Mouse (Mus musculus) CH12.LX (cell line): Measurements from ENCODE around the gene Nkap. TPM values are rescaled to one million over a fixed set of nuclear protein-coding genes. Genes with fewer than 3 reads are reported as not detected.

Experiments
- DNase-seq: peaks from one replicate; pipeline ENCODE4 v3.0.0-alpha.2; 2013; ENCODE audit errors: extremely low read depth
- H3K27ac ChIP-seq: 2 replicates; pipeline ENCODE4 v1.5.1; 2012; ENCODE audit warnings: low read depth, mild to moderate bottlenecking, control low read depth, moderate library complexity; ENCODE audit not compliant: insufficient read depth
- H3K27me3 ChIP-seq: replicated peaks from 2 replicates; pipeline ENCODE3; 2012; ENCODE audit warnings: inconsistent platforms
- H3K36me3 ChIP-seq, 2 experiments: replicated peaks in 1 of 2; 2 replicates each; pipeline versions ENCODE3 to v1.6.1; 2012; ENCODE audit warnings: inconsistent platforms in 1 of 2, low read length in 1 of 2, mild to moderate bottlenecking in 1 of 2, mixed read lengths in 1 of 2, moderate library complexity in 1 of 2; ENCODE audit not compliant: control insufficient read depth in 1 of 2, insufficient read depth in 1 of 2
- H3K4me1 ChIP-seq, 2 experiments: 2 replicates each; pipeline ENCODE4 v1.6.1; 2012; ENCODE audit warnings: inconsistent platforms in 1 of 2, moderate library complexity in 1 of 2; ENCODE audit not compliant: insufficient read depth in 2 of 2, control insufficient read depth in 1 of 2
- H3K4me2 ChIP-seq: 2 replicates; pipeline ENCODE4 v1.6.1; 2012; ENCODE audit warnings: low read depth, mild to moderate bottlenecking, control low read depth; ENCODE audit not compliant: poor library complexity, insufficient read depth, severe bottlenecking
- H3K4me3 ChIP-seq, 3 experiments: fragments of 150-350 bp in 1 of 3; sonication (generic) in 1 of 3; replicated peaks in 1 of 3; 2 replicates each; pipeline versions ENCODE3 to v1.5.1; 2011 to 2012; ENCODE audit warnings: low read depth in 2 of 3, low read length in 2 of 3, mild to moderate bottlenecking in 2 of 3, moderate library complexity in 2 of 3, control low read depth in 1 of 3, improper control_type of control experiment in 1 of 3, inconsistent platforms in 1 of 3, mixed read lengths in 1 of 3; ENCODE audit not compliant: poor library complexity in 1 of 3
- H3K79me2 ChIP-seq: replicated peaks from 2 replicates; pipeline ENCODE4 v1.6.1; 2012; ENCODE audit warnings: mild to moderate bottlenecking, moderate library complexity; ENCODE audit not compliant: control insufficient read depth, poor library complexity, insufficient read depth, severe bottlenecking; ENCODE audit errors: extremely low read depth
- H3K9ac ChIP-seq: 2 replicates; pipeline ENCODE4 v1.6.1; 2012; ENCODE audit warnings: low read depth, mild to moderate bottlenecking, control low read depth, moderate library complexity; ENCODE audit not compliant: insufficient read depth
- H3K9me3 ChIP-seq: replicated peaks from 2 replicates; pipeline ENCODE3; 2012; ENCODE audit warnings: low read length, inconsistent platforms, mixed read lengths
- CHD1 ChIP-seq: IDR thresholded peaks from 2 replicates; pipeline ENCODE4 v1.6.1; 2012; ENCODE audit warnings: low read depth, low read length, improper control_type of control experiment, inconsistent platforms
- CHD2 ChIP-seq: IDR thresholded peaks from 2 replicates; pipeline ENCODE4 v1.6.1; 2011; ENCODE audit warnings: low read length, improper control_type of control experiment
- E2F4 ChIP-seq: IDR thresholded peaks from 2 replicates; pipeline ENCODE4 v1.6.1; 2011; ENCODE audit warnings: low read depth, low read length, improper control_type of control experiment; ENCODE audit not compliant: insufficient replicate concordance
- ELF1 ChIP-seq: IDR thresholded peaks from 2 replicates; pipeline ENCODE4 v1.6.1; 2014; ENCODE audit warnings: low read depth, mild to moderate bottlenecking, inconsistent platforms, low read length, improper control_type of control experiment
- EP300 ChIP-seq: IDR thresholded peaks from 2 replicates; pipeline ENCODE4 v1.6.1; 2011; ENCODE audit warnings: low read length, improper control_type of control experiment
- GABPA ChIP-seq: IDR thresholded peaks from 2 replicates; pipeline ENCODE4 v1.6.1; 2012; ENCODE audit warnings: low read depth, low read length, improper control_type of control experiment, inconsistent platforms; ENCODE audit not compliant: insufficient replicate concordance
- JUND ChIP-seq: conservative IDR thresholded peaks from 2 replicates; pipeline ENCODE4 v1.6.1; 2011; ENCODE audit warnings: low read depth, low read length, improper control_type of control experiment
- KAT2A ChIP-seq: IDR thresholded peaks from 2 replicates; pipeline ENCODE4 v1.6.1; 2012; ENCODE audit warnings: low read length, improper control_type of control experiment, inconsistent platforms; ENCODE audit not compliant: insufficient replicate concordance
- MAFK ChIP-seq: IDR thresholded peaks from 2 replicates; pipeline ENCODE4 v1.6.1; 2011; ENCODE audit warnings: low read length, improper control_type of control experiment; ENCODE audit not compliant: insufficient replicate concordance
- MAX ChIP-seq: IDR thresholded peaks from 2 replicates; pipeline ENCODE4 v1.6.1; 2011; ENCODE audit warnings: low read length, improper control_type of control experiment
- MXI1 ChIP-seq: IDR thresholded peaks from 2 replicates; pipeline ENCODE4 v1.6.1; 2011; ENCODE audit warnings: mild to moderate bottlenecking, low read depth, low read length, improper control_type of control experiment
- MYC ChIP-seq: IDR thresholded peaks from 2 replicates; pipeline ENCODE4 v1.6.1; 2011; ENCODE audit warnings: low read depth, mild to moderate bottlenecking, improper control_type of control experiment, low read length
- NELFE ChIP-seq: IDR thresholded peaks from 2 replicates; pipeline ENCODE4 v1.6.1; 2011; ENCODE audit warnings: low read depth, low read length, improper control_type of control experiment
- NRF1 ChIP-seq: IDR thresholded peaks from 2 replicates; pipeline ENCODE4 v1.6.1; 2014; ENCODE audit warnings: low read depth, mild to moderate bottlenecking, inconsistent platforms, low read length, improper control_type of control experiment, moderate library complexity
- PAX5 ChIP-seq: IDR thresholded peaks from 2 replicates; pipeline ENCODE4 v1.6.1; 2012; ENCODE audit warnings: low read length, inconsistent platforms, mixed read lengths
- POLR2A ChIP-seq: IDR thresholded peaks from 2 replicates; pipeline ENCODE4 v1.6.1; 2011; ENCODE audit warnings: low read depth, mild to moderate bottlenecking, improper control_type of control experiment, low read length
- RAD21 ChIP-seq: IDR thresholded peaks from 2 replicates; pipeline ENCODE4 v1.6.1; 2011; ENCODE audit warnings: low read depth, mild to moderate bottlenecking, low read length, improper control_type of control experiment, moderate library complexity
- RCOR1 ChIP-seq: conservative IDR thresholded peaks from 2 replicates; pipeline ENCODE4 v1.6.1; 2012; ENCODE audit warnings: low read depth, mild to moderate bottlenecking, inconsistent platforms, low read length, improper control_type of control experiment
- SMC3 ChIP-seq: IDR thresholded peaks from 2 replicates; pipeline ENCODE4 v1.6.1; 2011; ENCODE audit warnings: low read depth, low read length, improper control_type of control experiment
- ZC3H11A ChIP-seq: IDR thresholded peaks from 2 replicates; pipeline ENCODE4 v1.6.1; 2012; ENCODE audit warnings: low read depth, mild to moderate bottlenecking, inconsistent platforms, low read length, improper control_type of control experiment
- ZNF384 ChIP-seq: IDR thresholded peaks from 2 replicates; pipeline ENCODE4 v1.6.1; 2012; ENCODE audit warnings: low read depth, low read length, improper control_type of control experiment, inconsistent platforms
- dilution Hi-C: fragments of 300-500 bp; cut with MboI; formaldehyde crosslinking; loops from 2 replicates; pipeline ENCODE4 v1.14.3; 2020; ENCODE audit warnings: low sequenced_read_pairs; ENCODE audit not compliant: extremely low pct_unique_long_range_greater_than_20kb, extremely low pct_ligation_motif_present
- in situ Hi-C: fragments of 300-500 bp; cut with MboI; formaldehyde crosslinking; loops from 3 replicates; pipeline ENCODE4 v1.14.3; 2019; ENCODE audit warnings: low sequenced_read_pairs, low pct_ligation_motif_present, low pct_unique_long_range_greater_than_20kb, mixed read lengths
- polyA plus RNA-seq: library from polyadenylated mRNA; unstranded; fragments of >175 nt; gene quantifications from 2 replicates; pipeline ENCODE4 v1.2.1, GENCODE M21; 2012; ENCODE audit warnings: low read depth; ENCODE audit not compliant: insufficient read length
- total RNA-seq, 2 experiments: library from RNA; depleted of rRNA; stranded (reverse); fragments of 300-350 nt in 1 of 2; fragments of >200 nt in 1 of 2; gene quantifications; 2 replicates each; pipeline ENCODE4 v1.2.3; 2012 to 2014

Nkap gene
- total and polyA plus RNA-seq, 3 experiments, result 11.6 to 28.2 (median 19.4) TPM

DNA sequence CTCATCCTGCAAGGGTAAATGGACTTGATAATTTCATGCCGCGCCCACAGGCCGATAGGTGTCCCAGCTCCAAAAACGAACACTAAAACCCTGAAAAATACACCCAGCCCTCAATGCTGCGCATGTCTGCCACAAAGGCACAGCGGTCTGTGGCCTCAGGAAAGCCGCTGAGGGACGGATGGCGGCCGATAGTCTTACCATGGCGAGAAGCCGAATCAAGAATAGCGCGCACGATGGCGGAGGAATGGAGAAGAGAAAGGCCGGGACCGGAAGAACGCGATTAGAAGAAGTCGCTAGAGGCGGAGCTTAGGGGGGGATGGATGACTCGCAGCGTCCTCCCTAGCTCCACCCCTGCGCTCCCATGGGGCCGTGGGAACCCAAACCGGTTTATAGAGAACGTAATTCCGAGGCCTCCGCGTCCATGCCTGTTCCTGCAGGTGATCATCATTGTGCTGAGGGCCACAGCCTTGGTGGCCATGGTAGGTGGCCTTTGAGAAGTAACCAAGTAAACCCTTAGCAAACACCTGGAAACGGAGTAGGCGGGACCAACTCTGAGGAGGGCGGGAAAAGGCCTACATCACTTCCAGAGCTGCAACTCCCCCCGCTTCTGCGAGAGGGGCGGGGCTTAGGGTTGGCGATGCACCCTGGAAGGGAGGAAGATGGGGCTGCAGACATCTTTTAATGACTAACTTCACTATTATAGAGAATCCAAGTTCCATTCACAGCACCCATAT, 41.5 kb upstream of the Nkap start, which contains the start of gene Rpl39 (continued):
- TF ChIP-seq MAFK, result no peak
- TF ChIP-seq RCOR1, result no peak
- TF ChIP-seq CHD2, result no peak
- TF ChIP-seq KAT2A, result peak; percentile 57; the same call in 1 of the 2 replicates
- TF ChIP-seq MXI1, result peak; percentile 43; the same call in 1 of the 2 replicates
- no peak for TF ChIP-seq GABPA
- TF ChIP-seq ZC3H11A, result no peak
- peak; percentile 25; the same call in 1 of the 2 replicates for TF ChIP-seq NRF1
- TF ChIP-seq EP300, result no peak
- TF ChIP-seq PAX5, result no peak
- TF ChIP-seq E2F4, result 0 out of 2 replicates have a peak, but pooled peaks have one; percentile 44
- TF ChIP-seq CHD1, result no peak
- TF ChIP-seq NELFE, result peak; percentile 96
- peak; percentile 71 for TF ChIP-seq ELF1
- peak; percentile 58; the same call in 1 of the 2 replicates for TF ChIP-seq MAX
- no peak for TF ChIP-seq ZNF384
- TF ChIP-seq RAD21, result no peak
- peak; percentile 91 for TF ChIP-seq MYC
- peak; percentile 90 for TF ChIP-seq POLR2A

GRCm38 (mm10) chrX:37085665-37086064, 40.9 kb upstream of the Nkap start:
- TF ChIP-seq MAX, result 0 out of 2 replicates have a peak, but pooled peaks have one; percentile 28
- TF ChIP-seq SMC3, result no peak
- peak; percentile 31; the same call in 1 of the 2 replicates for TF ChIP-seq ZNF384
- no peak for TF ChIP-seq JUND
- dilution Hi-C loops, result no loop called here
- H3K4me3 ChIP-seq, result peak overlapping the region in 2 of 3 experiments; percentile 58 to 72
- DNase-seq, result no peak
- peak overlapping the region; percentile 21; the same call in 1 of the 2 replicates for H3K9ac ChIP-seq
- H3K4me1 ChIP-seq, result peaks cover 3 to 22% of the 10 kb centered on the region in 2 experiments; a peak in 3 of 4 replicates
- H3K27me3 ChIP-seq, result no peaks in the 10 kb centered on the region
- in situ Hi-C loops, result no loop called here
- H3K79me2 ChIP-seq, result peaks cover 23% of the 10 kb centered on the region
- H3K27ac ChIP-seq, result peak overlapping the region; percentile 96; the same call in 1 of the 2 replicates
- H3K36me3 ChIP-seq, result peaks cover 17 to 23% of the 10 kb centered on the region in 2 experiments
- peak overlapping the region; percentile 75 for H3K4me2 ChIP-seq
- no peaks in the 10 kb centered on the region for H3K9me3 ChIP-seq
